Mouse (Mus musculus): Measurements from ENCODE around the gene Sptlc2.
A peak's percentile ranks its signal among the peaks of the same experiment; 100 is the strongest.

Gene Sptlc2

GRCm38 (mm10) chr12:87388122-87388774 is at the start of gene Sptlc2:
TSS of gene Sptlc2 (minus strand) at chr12:87388355.
- peak; percentile 99 for DNase-seq (ENCODE audit: low read depth, low spot score)
- Histone ChIP-seq H3K27me3 (ENCODE audit: control insufficient read depth, insufficient read depth, low read length, poor library complexity, severe bottlenecking) (no peaks in the 10 kb centered on the region), H3K36me3 (ENCODE audit: control insufficient read depth, insufficient read depth, low read length, poor library complexity, severe bottlenecking) (no peaks in the 10 kb centered on the region)

DNA sequence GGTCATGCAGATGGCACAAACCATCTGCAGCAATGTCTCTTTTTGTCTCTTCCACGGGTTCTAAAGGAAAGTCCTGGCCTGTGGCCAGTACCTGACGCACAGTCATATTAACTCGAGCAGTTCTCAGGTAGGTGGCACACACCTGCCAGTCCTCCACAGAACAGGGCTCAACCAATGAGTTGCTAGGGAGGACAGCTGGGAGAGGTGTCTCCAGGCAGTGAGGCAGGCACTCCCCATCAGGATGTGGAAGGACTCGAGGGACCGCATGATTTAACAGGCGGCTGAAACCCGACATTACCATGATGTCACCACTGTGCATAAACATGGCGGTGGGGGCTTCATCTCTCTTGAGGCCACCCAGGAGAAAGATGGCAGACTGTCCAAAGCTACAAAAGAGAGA is 40.7 kb upstream of the Sptlc2 start:
- DNase-seq (ENCODE audit: low read depth, low spot score), result no peak
- Histone ChIP-seq H3K27me3 (ENCODE audit: control insufficient read depth, insufficient read depth, low read length, poor library complexity, severe bottlenecking) (no peaks in the 10 kb centered on the region), H3K36me3 (ENCODE audit: control insufficient read depth, insufficient read depth, low read length, poor library complexity, severe bottlenecking) (peaks cover 18% of the 10 kb centered on the region)

GRCm38 (mm10) chr12:87428295-87428694 is 40.1 kb upstream of the Sptlc2 start:
- no peaks in the 10 kb centered on the region for H3K27me3 ChIP-seq (ENCODE audit: control insufficient read depth, insufficient read depth, low read length, poor library complexity, severe bottlenecking)
- H3K36me3 ChIP-seq (ENCODE audit: control insufficient read depth, insufficient read depth, low read length, poor library complexity, severe bottlenecking), result peaks cover 15% of the 10 kb centered on the region
- DNase-seq (ENCODE audit: low read depth, low spot score), result no peak

DNA sequence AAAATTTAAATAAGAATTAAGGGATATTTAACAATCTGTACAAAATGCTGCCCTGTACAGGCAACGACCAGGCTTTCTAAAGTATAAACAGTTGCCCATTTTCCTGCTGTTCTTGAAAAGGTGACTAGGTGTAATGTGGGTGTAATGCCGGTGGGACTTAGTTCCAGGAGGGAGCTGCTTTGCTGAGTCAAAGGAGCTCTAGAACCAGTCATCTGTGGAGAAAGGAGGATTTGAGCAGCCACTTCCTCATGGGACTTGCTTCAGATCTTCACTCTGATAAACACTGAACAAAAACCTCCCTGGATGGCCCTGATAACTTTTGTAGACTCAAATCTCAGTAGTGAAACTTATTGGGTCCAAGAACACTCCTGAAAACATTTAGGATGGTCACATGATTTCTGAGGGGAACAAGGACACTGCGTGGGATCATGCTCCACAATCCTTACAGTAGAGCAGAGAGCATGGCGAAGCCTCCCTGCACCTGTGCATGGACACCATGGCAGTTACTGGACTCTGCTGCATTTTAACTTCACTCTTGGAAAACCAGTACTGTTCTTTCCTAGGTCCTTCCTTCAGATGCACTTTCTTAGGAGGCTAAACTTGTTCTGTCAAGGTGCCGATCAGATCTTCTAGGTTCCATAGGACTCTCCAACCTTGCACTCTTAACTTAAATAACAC is 38.3 kb upstream of the Sptlc2 start:
- DNase-seq (ENCODE audit: low read depth, low spot score), result no peak
- Histone ChIP-seq H3K36me3 (ENCODE audit: control insufficient read depth, insufficient read depth, low read length, poor library complexity, severe bottlenecking) (peaks cover 8% of the 10 kb centered on the region), H3K27me3 (ENCODE audit: control insufficient read depth, insufficient read depth, low read length, poor library complexity, severe bottlenecking) (no peaks in the 10 kb centered on the region)

GRCm38 (mm10) chr12:87424516-87424915 is 36.4 kb upstream of the Sptlc2 start:
- H3K27me3 ChIP-seq (ENCODE audit: control insufficient read depth, insufficient read depth, low read length, poor library complexity, severe bottlenecking), result no peaks in the 10 kb centered on the region

GRCm38 (mm10) chr12:87423700-87424099 is 35.5 kb upstream of the Sptlc2 start:
- H3K27me3 ChIP-seq (ENCODE audit: control insufficient read depth, insufficient read depth, low read length, poor library complexity, severe bottlenecking), result no peaks in the 10 kb centered on the region
- H3K36me3 ChIP-seq (ENCODE audit: control insufficient read depth, insufficient read depth, low read length, poor library complexity, severe bottlenecking), result peaks cover 4% of the 10 kb centered on the region; the same call in 1 of the 2 replicates
- no peak for DNase-seq (ENCODE audit: low read depth, low spot score)

More at GRCm38 (mm10) chr12:87424516-87424915, 36.4 kb upstream of the Sptlc2 start:
- H3K36me3 ChIP-seq (ENCODE audit: control insufficient read depth, insufficient read depth, low read length, poor library complexity, severe bottlenecking), result peaks cover 4% of the 10 kb centered on the region; the same call in 1 of the 2 replicates
- DNase-seq (ENCODE audit: low read depth, low spot score), result no peak

- DNase-seq (ENCODE audit: low read depth, low spot score), result no peak
- peaks cover 2% of the 10 kb centered on the region; the same call in 1 of the 2 replicates for H3K36me3 ChIP-seq (ENCODE audit: control insufficient read depth, insufficient read depth, low read length, poor library complexity, severe bottlenecking)
- no peaks in the 10 kb centered on the region for H3K27me3 ChIP-seq (ENCODE audit: control insufficient read depth, insufficient read depth, low read length, poor library complexity, severe bottlenecking)
Measured at GRCm38 (mm10) chr12:87421708-87422507, 33.8 kb upstream of the Sptlc2 start.

DNA sequence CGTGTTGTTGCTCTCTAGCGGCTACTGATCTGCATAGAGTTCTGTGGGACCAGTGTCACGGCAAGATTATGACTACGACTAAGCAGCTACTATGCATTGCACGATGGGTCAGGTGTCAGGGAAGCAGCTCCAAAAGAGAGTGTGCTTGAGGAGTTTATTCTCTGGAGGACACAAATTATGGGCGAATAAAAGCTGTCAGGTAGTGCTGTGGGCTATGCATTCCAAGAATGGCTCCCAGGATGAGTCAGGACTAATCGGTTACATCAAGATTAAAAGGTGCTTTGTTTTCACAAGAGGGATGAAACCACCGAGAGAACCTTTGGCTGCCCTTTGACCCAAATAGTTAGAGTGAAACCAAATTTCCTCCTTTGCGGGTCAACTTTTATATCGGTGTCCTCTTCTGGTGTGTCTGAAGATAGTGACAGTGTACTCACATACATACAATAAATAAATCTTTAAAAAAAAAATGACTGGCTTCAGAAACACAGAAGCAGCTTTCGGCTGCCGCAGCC is 31.9 kb upstream of the Sptlc2 start:
- H3K27me3 ChIP-seq (ENCODE audit: control insufficient read depth, insufficient read depth, low read length, poor library complexity, severe bottlenecking), result no peaks in the 10 kb centered on the region
- no peak for DNase-seq (ENCODE audit: low read depth, low spot score)
- no peaks in the 10 kb centered on the region; the same call in 1 of the 2 replicates for H3K36me3 ChIP-seq (ENCODE audit: control insufficient read depth, insufficient read depth, low read length, poor library complexity, severe bottlenecking)

GRCm38 (mm10) chr12:87418921-87419320 is 30.8 kb upstream of the Sptlc2 start:
- H3K27me3 ChIP-seq (ENCODE audit: control insufficient read depth, insufficient read depth, low read length, poor library complexity, severe bottlenecking), result no peaks in the 10 kb centered on the region
- DNase-seq (ENCODE audit: low read depth, low spot score), result no peak
- no peaks in the 10 kb centered on the region for H3K36me3 ChIP-seq (ENCODE audit: control insufficient read depth, insufficient read depth, low read length, poor library complexity, severe bottlenecking)

DNA sequence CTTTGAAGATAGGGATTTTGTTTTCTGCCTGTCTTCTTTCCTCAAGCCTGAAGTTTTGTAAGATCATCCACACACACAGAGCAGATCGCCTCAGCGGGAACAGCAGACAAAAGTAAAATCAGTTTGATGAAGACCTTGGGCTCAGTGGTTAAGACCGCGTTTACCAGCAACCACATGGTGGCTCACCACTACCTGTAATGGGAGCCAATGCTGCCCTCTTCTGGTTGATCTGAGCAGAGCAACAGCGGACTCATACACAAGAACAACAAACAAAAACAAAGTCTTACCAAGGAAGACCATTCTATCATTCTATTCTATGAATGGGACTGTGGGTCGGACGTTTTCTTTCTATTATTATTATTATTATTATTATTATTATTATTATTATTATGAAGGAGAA is 28.5 kb upstream of the Sptlc2 start:
- H3K36me3 ChIP-seq (ENCODE audit: control insufficient read depth, insufficient read depth, low read length, poor library complexity, severe bottlenecking), result no peaks in the 10 kb centered on the region
- no peaks in the 10 kb centered on the region for H3K27me3 ChIP-seq (ENCODE audit: control insufficient read depth, insufficient read depth, low read length, poor library complexity, severe bottlenecking)
- peak; percentile 81 for DNase-seq (ENCODE audit: low read depth, low spot score)

DNA sequence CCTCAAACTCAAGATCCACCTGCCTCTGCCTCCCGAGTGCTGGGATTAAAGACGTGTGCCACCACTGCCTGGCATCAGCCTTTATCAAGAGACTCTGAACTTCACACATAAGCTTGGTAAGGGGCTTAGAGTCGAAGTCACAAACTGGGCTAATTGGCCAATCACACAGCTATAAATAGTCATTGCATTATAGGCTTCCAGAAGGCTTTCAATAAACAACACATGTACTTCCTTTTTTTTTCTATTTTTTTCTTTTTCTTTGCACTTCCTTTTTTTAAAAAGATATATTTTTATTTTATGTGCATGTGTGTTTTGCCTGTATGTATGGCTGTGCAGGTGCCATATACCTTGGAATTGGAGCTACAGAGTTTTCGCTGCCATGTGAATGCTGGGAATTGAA is 27.2 kb upstream of the Sptlc2 start:
- Histone ChIP-seq H3K36me3 (ENCODE audit: control insufficient read depth, insufficient read depth, low read length, poor library complexity, severe bottlenecking) (no peaks in the 10 kb centered on the region), H3K27me3 (ENCODE audit: control insufficient read depth, insufficient read depth, low read length, poor library complexity, severe bottlenecking) (no peaks in the 10 kb centered on the region)
- DNase-seq (ENCODE audit: low read depth, low spot score), result peak; percentile 13

DNA sequence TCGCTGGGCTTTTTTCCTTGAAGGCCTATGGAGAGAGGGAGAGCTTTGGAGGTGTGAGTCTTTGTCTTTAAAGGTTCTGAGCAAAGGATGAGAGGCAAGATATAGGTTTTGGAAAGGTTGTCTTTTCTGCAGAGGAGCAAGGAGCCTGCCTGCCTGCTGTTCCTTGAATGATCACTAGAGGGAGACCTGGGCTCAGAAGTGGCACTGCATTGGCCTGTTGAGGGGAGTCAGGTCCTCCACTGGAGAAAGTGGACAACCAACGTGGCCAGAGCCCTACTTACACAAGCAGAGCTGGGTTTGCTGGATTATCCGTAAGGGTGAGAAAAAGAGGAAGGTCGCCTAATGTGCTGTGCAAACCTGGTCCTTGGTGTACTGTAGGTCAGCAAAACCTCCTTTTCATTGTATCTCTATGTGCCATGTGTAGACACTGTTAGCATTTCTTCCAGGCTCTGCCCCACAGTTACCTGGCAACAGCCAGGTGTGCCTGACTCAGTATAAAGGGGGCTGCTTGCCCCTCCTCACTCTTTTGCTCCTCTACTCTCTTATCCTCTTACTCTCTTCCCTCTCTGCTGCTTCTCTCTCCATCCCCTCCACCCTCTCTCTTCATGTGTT is 25.1 kb upstream of the Sptlc2 start:
- no peaks in the 10 kb centered on the region for H3K27me3 ChIP-seq (ENCODE audit: control insufficient read depth, insufficient read depth, low read length, poor library complexity, severe bottlenecking)
- no peaks in the 10 kb centered on the region for H3K36me3 ChIP-seq (ENCODE audit: control insufficient read depth, insufficient read depth, low read length, poor library complexity, severe bottlenecking)
- DNase-seq (ENCODE audit: low read depth, low spot score), result peak; percentile 77

GRCm38 (mm10) chr12:87410999-87411398 is 22.8 kb upstream of the Sptlc2 start:
- no peak for DNase-seq (ENCODE audit: low read depth, low spot score)
- Histone ChIP-seq H3K36me3 (ENCODE audit: control insufficient read depth, insufficient read depth, low read length, poor library complexity, severe bottlenecking) (no peaks in the 10 kb centered on the region), H3K27me3 (ENCODE audit: control insufficient read depth, insufficient read depth, low read length, poor library complexity, severe bottlenecking) (no peaks in the 10 kb centered on the region; the same call in 1 of the 2 replicates)

DNA sequence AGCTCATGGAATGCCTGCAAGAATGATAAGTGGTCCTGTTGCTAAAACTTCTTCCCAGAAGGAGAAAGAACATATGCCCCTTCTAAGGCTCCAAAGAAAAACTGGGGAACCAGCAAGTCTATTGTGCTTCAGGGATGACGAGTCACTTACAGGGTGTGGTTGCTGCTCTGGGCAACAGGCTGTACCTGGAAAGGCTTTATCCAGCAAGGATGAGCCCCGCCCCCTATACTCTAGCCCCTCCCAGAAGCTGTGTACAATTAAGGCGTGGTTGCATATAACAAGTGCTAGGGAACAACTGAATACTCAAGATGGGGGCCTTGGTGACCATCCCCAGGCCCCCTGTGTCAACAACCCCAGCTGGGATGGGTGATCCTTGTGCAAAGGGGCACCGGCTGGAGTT is 21.0 kb upstream of the Sptlc2 start:
- Histone ChIP-seq H3K27me3 (ENCODE audit: control insufficient read depth, insufficient read depth, low read length, poor library complexity, severe bottlenecking) (no peaks in the 10 kb centered on the region; the same call in 1 of the 2 replicates), H3K36me3 (ENCODE audit: control insufficient read depth, insufficient read depth, low read length, poor library complexity, severe bottlenecking) (no peaks in the 10 kb centered on the region)
- DNase-seq (ENCODE audit: low read depth, low spot score), result no peak
